Mouse (Mus musculus): ENCODE results near the gene Idh3b. TPM values are rescaled to one million over a fixed set of nuclear protein-coding genes. Genes with fewer than 3 reads are reported as not detected.

The Idh3b gene
- polyA plus RNA-seq (2015; fragmentation: Nextera tagmentation; extraction: Ambion mirVana), result 223 and 230 TPM in 2 replicates

GRCm38 (mm10) chr2:130283854-130284654 is at the start of gene Idh3b:
TSS of gene Idh3b (minus strand) at chr2:130284547.

GRCm38 (mm10) chr2:130294936-130295277 is 10.6 kb upstream of the Idh3b start, which contains the start of gene Ebf4:
TSS of gene Ebf4 (plus strand) at chr2:130295169.

GRCm38 (mm10) chr2:130274149-130274861 is 10.0 kb downstream of the Idh3b start, which contains the start of gene Nop56:
TSS of gene Nop56 (plus strand) at chr2:130274430.

Other genes with a start within 250 kb of the Idh3b start
- gene Tgm6, start 172.1 kb downstream of the Idh3b start, polyA plus RNA-seq (2015; fragmentation: Nextera tagmentation; extraction: Ambion mirVana), result 0.06 and 0.13 TPM in 2 replicates
- gene Snrpb, start 105.1 kb downstream of the Idh3b start, polyA plus RNA-seq (2015; fragmentation: Nextera tagmentation; extraction: Ambion mirVana), result 256 and 282 TPM in 2 replicates
- gene Tmc2, start 89.4 kb downstream of the Idh3b start, polyA plus RNA-seq (2015; fragmentation: Nextera tagmentation; extraction: Ambion mirVana), result not detected in 2 replicates
- gene Nop56, start 10.1 kb downstream of the Idh3b start, polyA plus RNA-seq (2015; fragmentation: Nextera tagmentation; extraction: Ambion mirVana), result 265 and 266 TPM in 2 replicates
- 9.0 and 10.2 TPM in 2 replicates for gene Ebf4, start 10.6 kb upstream of the Idh3b start, polyA plus RNA-seq (2015; fragmentation: Nextera tagmentation; extraction: Ambion mirVana)
- 26.8 and 30.0 TPM in 2 replicates for gene Cpxm1, start 113.0 kb upstream of the Idh3b start, polyA plus RNA-seq (2015; fragmentation: Nextera tagmentation; extraction: Ambion mirVana)
- gene Gm28372, start 120.7 kb upstream of the Idh3b start, polyA plus RNA-seq (2015; fragmentation: Nextera tagmentation; extraction: Ambion mirVana), result 0.11 and 0.14 TPM in 2 replicates
- gene 1700020A23Rik, start 120.7 kb upstream of the Idh3b start, polyA plus RNA-seq (2015; fragmentation: Nextera tagmentation; extraction: Ambion mirVana), result not detected in 2 replicates
- gene Tmem239, start 121.9 kb upstream of the Idh3b start, polyA plus RNA-seq (2015; fragmentation: Nextera tagmentation; extraction: Ambion mirVana), result not detected in 2 replicates
- 71.9 and 85.9 TPM in 2 replicates for gene Vps16, start 139.8 kb upstream of the Idh3b start, polyA plus RNA-seq (2015; fragmentation: Nextera tagmentation; extraction: Ambion mirVana)
- gene Pced1a, start 140.2 kb upstream of the Idh3b start, polyA plus RNA-seq (2015; fragmentation: Nextera tagmentation; extraction: Ambion mirVana), result 12.0 and 13.1 TPM in 2 replicates
- gene Ptpra, start 165.7 kb upstream of the Idh3b start, polyA plus RNA-seq (2015; fragmentation: Nextera tagmentation; extraction: Ambion mirVana), result 144 and 145 TPM in 2 replicates

Measured in neural tube, postnatal 0 days (tissue).